Mouse (Mus musculus): ENCODE results near the gene Stat6. TPM values are rescaled to one million over a fixed set of nuclear protein-coding genes. Genes with fewer than 3 reads are reported as not detected.
A peak's percentile ranks its signal among the peaks of the same experiment; 100 is the strongest.

The Stat6 gene
- polyA plus RNA-seq (2012; rRNA removed), result 5.7 and 7.4 TPM in 2 replicates

GRCm38 (mm10) chr10:127642772-127643552 lies at the start of gene Stat6:
Stat6 (plus strand) TSS chr10:127642986.
- DNase-seq (ENCODE audit: low read depth), result peak; percentile 51
- no peak for TF ChIP-seq CTCF (IDR thresholded peaks at IDR 0.05; ENCODE audit: borderline replicate concordance, extremely low read depth, insufficient read depth, insufficient read length)
- no peak for TF ChIP-seq POLR2A (IDR thresholded peaks at IDR 0.05; ENCODE audit: borderline replicate concordance, extremely low read depth, insufficient read depth, insufficient read length, poor library complexity, severe bottlenecking)

GRCm38 (mm10) chr10:127594405-127594804 lies 48.4 kb upstream of the Stat6 start:
- TF ChIP-seq POLR2A (IDR thresholded peaks at IDR 0.05; ENCODE audit: borderline replicate concordance, extremely low read depth, insufficient read depth, insufficient read length, poor library complexity, severe bottlenecking), result no peak
- no peak for TF ChIP-seq CTCF (IDR thresholded peaks at IDR 0.05; ENCODE audit: borderline replicate concordance, extremely low read depth, insufficient read depth, insufficient read length)
- no peak for DNase-seq (ENCODE audit: low read depth)

- no peak for TF ChIP-seq POLR2A (IDR thresholded peaks at IDR 0.05; ENCODE audit: borderline replicate concordance, extremely low read depth, insufficient read depth, insufficient read length, poor library complexity, severe bottlenecking)
- TF ChIP-seq CTCF (IDR thresholded peaks at IDR 0.05; ENCODE audit: borderline replicate concordance, extremely low read depth, insufficient read depth, insufficient read length), result no peak
- DNase-seq (ENCODE audit: low read depth), result no peak
These were observed 47.7 kb upstream of the Stat6 start for GRCm38 (mm10) chr10:127594930-127595715.

GRCm38 (mm10) chr10:127596321-127596941 lies 46.4 kb upstream of the Stat6 start:
- peak; percentile 72 for DNase-seq (ENCODE audit: low read depth)

GRCm38 (mm10) chr10:127597311-127597901 lies 45.4 kb upstream of the Stat6 start:
- TF ChIP-seq POLR2A (IDR thresholded peaks at IDR 0.05; ENCODE audit: borderline replicate concordance, extremely low read depth, insufficient read depth, insufficient read length, poor library complexity, severe bottlenecking) (no peak), CTCF (IDR thresholded peaks at IDR 0.05; ENCODE audit: borderline replicate concordance, extremely low read depth, insufficient read depth, insufficient read length) (no peak)
- DNase-seq (ENCODE audit: low read depth), result no peak

More at GRCm38 (mm10) chr10:127596321-127596941, 46.4 kb upstream of the Stat6 start:
- TF ChIP-seq POLR2A (IDR thresholded peaks at IDR 0.05; ENCODE audit: borderline replicate concordance, extremely low read depth, insufficient read depth, insufficient read length, poor library complexity, severe bottlenecking), result no peak
- TF ChIP-seq CTCF (IDR thresholded peaks at IDR 0.05; ENCODE audit: borderline replicate concordance, extremely low read depth, insufficient read depth, insufficient read length), result no peak

- no peak for TF ChIP-seq CTCF (IDR thresholded peaks at IDR 0.05; ENCODE audit: borderline replicate concordance, extremely low read depth, insufficient read depth, insufficient read length)
- no peak for TF ChIP-seq POLR2A (IDR thresholded peaks at IDR 0.05; ENCODE audit: borderline replicate concordance, extremely low read depth, insufficient read depth, insufficient read length, poor library complexity, severe bottlenecking)
- DNase-seq (ENCODE audit: low read depth), result no peak
These were observed 44.2 kb upstream of the Stat6 start for GRCm38 (mm10) chr10:127598607-127599006.

GRCm38 (mm10) chr10:127599252-127599651 lies 43.5 kb upstream of the Stat6 start:
- TF ChIP-seq POLR2A (IDR thresholded peaks at IDR 0.05; ENCODE audit: borderline replicate concordance, extremely low read depth, insufficient read depth, insufficient read length, poor library complexity, severe bottlenecking) (no peak), CTCF (IDR thresholded peaks at IDR 0.05; ENCODE audit: borderline replicate concordance, extremely low read depth, insufficient read depth, insufficient read length) (no peak)
- DNase-seq (ENCODE audit: low read depth), result no peak

GRCm38 (mm10) chr10:127599779-127600541 lies 42.8 kb upstream of the Stat6 start:
- TF ChIP-seq CTCF (IDR thresholded peaks at IDR 0.05; ENCODE audit: borderline replicate concordance, extremely low read depth, insufficient read depth, insufficient read length) (no peak), POLR2A (IDR thresholded peaks at IDR 0.05; ENCODE audit: borderline replicate concordance, extremely low read depth, insufficient read depth, insufficient read length, poor library complexity, severe bottlenecking) (no peak)
- DNase-seq (ENCODE audit: low read depth), result no peak

- TF ChIP-seq CTCF (IDR thresholded peaks at IDR 0.05; ENCODE audit: borderline replicate concordance, extremely low read depth, insufficient read depth, insufficient read length) (no peak), POLR2A (IDR thresholded peaks at IDR 0.05; ENCODE audit: borderline replicate concordance, extremely low read depth, insufficient read depth, insufficient read length, poor library complexity, severe bottlenecking) (no peak)
- no peak for DNase-seq (ENCODE audit: low read depth)
These were observed 40.6 kb upstream of the Stat6 start for GRCm38 (mm10) chr10:127602194-127602593.

Measured in brain, embryonic 14.5 days (tissue).